ENCODE assay signal across 8 mouse cellular contexts in the genomic region with DNA sequence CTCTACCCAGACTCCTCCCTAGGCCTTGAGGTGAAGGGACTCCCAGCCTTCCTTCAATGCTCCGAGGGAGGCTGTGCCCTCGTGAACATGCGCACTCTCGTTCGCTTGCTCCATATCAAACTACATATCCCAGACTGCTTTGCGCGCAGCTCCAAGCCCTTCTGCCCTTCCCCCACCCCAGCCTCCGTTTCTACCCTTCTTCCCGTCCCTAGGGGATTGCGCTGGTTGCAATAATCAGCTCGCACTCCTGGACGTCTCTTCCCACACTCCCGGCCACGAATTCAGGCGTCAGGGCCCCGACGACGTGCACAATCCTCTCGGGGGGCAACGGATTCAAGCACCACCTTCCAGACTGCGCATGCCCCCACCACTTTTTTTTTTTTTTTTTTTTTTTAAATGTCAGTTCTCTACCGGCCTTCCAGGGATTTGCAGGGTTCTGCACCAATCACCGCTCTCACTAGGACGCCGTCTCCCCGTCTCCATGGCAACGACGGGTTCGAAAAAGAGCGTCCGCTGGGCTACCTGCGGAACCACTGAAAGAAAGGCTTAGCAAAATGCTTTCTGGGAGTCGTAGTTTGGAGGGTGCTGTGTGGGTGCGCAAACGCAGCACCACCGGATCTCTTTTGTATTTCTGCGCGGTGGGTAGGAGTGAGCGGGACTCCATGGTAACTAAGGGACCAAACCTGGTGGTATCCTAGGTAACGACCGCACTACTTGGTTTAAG. TPM values are rescaled to one million over a fixed set of nuclear protein-coding genes. Genes with fewer than 3 reads are reported as not detected.
DNase-seq lines count a peak whose midpoint lies in the region; ATAC-seq lines count a peak whose summit lies in the region.

A gene (minus strand): TSS at position 478 of the 724 bp plus-strand sequence.

- H3K27me3 ChIP-seq in hindbrain, embryonic 16.5 days (replicated peaks; ENCODE audit: control insufficient read depth, insufficient read depth, low read length) = no peaks in the 10 kb centered on the region

- under 1% methylated on average over 41 of the region's 41 CpGs for WGBS in hindbrain, embryonic 16.5 days
- WGBS in macrophage (ENCODE audit: missing documents) = under 1% methylated on average over 41 of the region's 41 CpGs

- peak within 1 kb of the TSS; percentile 63 for H3K4me3 ChIP-seq in hindbrain, embryonic 16.5 days (ENCODE audit: low read length)
- peak within 1 kb of the TSS; percentile 63 for H3K4me3 ChIP-seq in macrophage (ENCODE audit: inconsistent target)

- peak within 1 kb of the TSS; percentile 97 for H3K27ac ChIP-seq in hindbrain, embryonic 16.5 days (ENCODE audit: low read depth, low read length)
- peak within 1 kb of the TSS; percentile 72 for H3K27ac ChIP-seq in macrophage

- DNase-seq in T-cell, adult 2 months (ENCODE audit: low spot score) = peak; percentile 94
- DNase-seq in cerebellum, postnatal 36 days = peak; percentile 95
- DNase-seq in gastrocnemius, adult 18-20 months (ENCODE audit: low spot score) = peak; percentile 94
- peak; percentile 95 to 97 for DNase-seq in left cerebral cortex, adult 18-20 months (ENCODE audit: low spot score in 2 of 2)
- DNase-seq in right cerebral cortex, adult 18-20 months = peak; percentile 98
- DNase-seq in urinary bladder, postnatal 10 days (ENCODE audit: low spot score) = peak; percentile 74

- peaks cover 3% of the 10 kb centered on the region for H3K4me1 ChIP-seq in hindbrain, embryonic 16.5 days (ENCODE audit: control insufficient read depth, insufficient read depth, low read depth, low read length)

- no peaks in the 10 kb centered on the region for H3K9me3 ChIP-seq in hindbrain, embryonic 16.5 days (ENCODE audit: control insufficient read depth, low read length)

- peak within 1 kb of the TSS; percentile 55 for H3K4me2 ChIP-seq in hindbrain, embryonic 16.5 days (ENCODE audit: low read length)

- peak within 1 kb of the TSS; percentile 78 for H3K9ac ChIP-seq in hindbrain, embryonic 16.5 days (ENCODE audit: low read depth, low read length)

- H3K79me2 ChIP-seq in macrophage (ENCODE audit: inconsistent target) = no peaks in the 10 kb centered on the region

- H3K36me3 ChIP-seq in hindbrain, embryonic 16.5 days (ENCODE audit: control insufficient read depth, insufficient read depth, low read length) = no peaks in the 10 kb centered on the region; the same call in 1 of the 2 replicates
- no peaks in the 10 kb centered on the region for H3K36me3 ChIP-seq in macrophage (ENCODE audit: inconsistent target)

- ATAC-seq in hindbrain, embryonic 16.5 days = peak; percentile 96

RNA-seq across cellular contexts. Expression of the gene that starts here (rescaled TPM):
- total RNA-seq in gastrocnemius, adult 18-20 months (2021) = under 1 TPM; 0.62 to 0.71 TPM
- 9.3 and 9.7 TPM in 2 replicates for polyA plus RNA-seq in hindbrain, embryonic 16.5 days (2015; fragmentation: Nextera tagmentation; extraction: Ambion mirVana)
- total RNA-seq in left cerebral cortex, adult 18-20 months (2021) = 10 to 100 TPM in 1 of 2 experiments, 1 to 10 TPM in 1; 9.4 to 10.0 TPM
- total RNA-seq in macrophage (2018; cell fraction: chromatin; rRNA removed) = 1 to 10 TPM in 16 of 26 experiments, under 1 TPM in 9, not detected in 1; 0.18 to 7.0 (median 1.9) TPM
- total RNA-seq in macrophage (2018; cell fraction: cytosol; rRNA removed) = under 1 TPM; 0.08 to 0.71 (median 0.26) TPM
- total RNA-seq in macrophage (2018; cell fraction: nucleus; rRNA removed) = 1 to 10 TPM in 14 of 26 experiments, under 1 TPM in 11, not detected in 1; 0.21 to 7.7 (median 1.3) TPM
- polyA plus RNA-seq in macrophage (2018) = 0.28 to 0.98 TPM (median 0.39 TPM) in 3 replicates

Comparison
In these comparisons a context has a peak if more than half of its experiments do, and no peak if none do; other contexts are left out.
1. Peak in every context shown above with its lines: DNase-seq, ATAC-seq, H3K4me3 ChIP-seq and H3K27ac ChIP-seq.
2. RNA of the gene that starts here (total RNA-seq): 9.4 to 10.0 TPM in left cerebral cortex, adult 18-20 months; 0.62 to 0.71 TPM in gastrocnemius, adult 18-20 months; every median in the first group is over 4 times any median in the second.
3. Peak in DNase-seq in gastrocnemius, adult 18-20 months; RNA of the gene not detected or under 1 TPM.